Mouse (Mus musculus) MEL (cell line): Measurements from ENCODE around the gene Ssh2. TPM values are rescaled to one million over a fixed set of nuclear protein-coding genes. Genes with fewer than 3 reads are reported as not detected.
A peak's percentile ranks its signal among the peaks of the same experiment; 100 is the strongest.

Experiments used
- DNase-seq: peaks from one replicate; pipeline ENCODE4 v3.0.0; 2011; ENCODE audit warnings: low read depth, low spot score
- H3K27ac ChIP-seq: 2 replicates; pipeline ENCODE4 v1.5.1; 2012; ENCODE audit warnings: low read depth, mild to moderate bottlenecking, control low read depth, low read length, moderate library complexity; ENCODE audit not compliant: control insufficient read depth
- H3K27me3 ChIP-seq, 2 experiments: fragments of 150-350 bp in 1 of 2; sonication (generic) in 1 of 2; 2 replicates each; pipeline ENCODE4 v1.6.1; 2012; ENCODE audit warnings: low read length in 2 of 2, mild to moderate bottlenecking in 2 of 2, improper control_type of control experiment in 1 of 2, moderate library complexity in 1 of 2; ENCODE audit not compliant: insufficient read depth in 2 of 2, control insufficient read depth in 1 of 2
- H3K36me3 ChIP-seq, 2 experiments: 2 replicates each; pipeline ENCODE4 v1.6.1; 2012 to 2014; ENCODE audit warnings: low read length in 2 of 2, improper control_type of control experiment in 1 of 2, inconsistent platforms in 1 of 2, mild to moderate bottlenecking in 1 of 2; ENCODE audit not compliant: insufficient read depth in 2 of 2, control insufficient read depth in 1 of 2
- H3K4me1 ChIP-seq, 2 experiments: fragments of 150-350 bp in 1 of 2; sonication (generic) in 1 of 2; 2 replicates each; pipeline ENCODE4 v1.6.1; 2012; ENCODE audit warnings: low read length in 2 of 2, improper control_type of control experiment in 1 of 2, mild to moderate bottlenecking in 1 of 2; ENCODE audit not compliant: insufficient read depth in 2 of 2, control insufficient read depth in 1 of 2
- H3K4me3 ChIP-seq, 2 experiments: fragments of 150-350 bp in 1 of 2; sonication (generic) in 1 of 2; 2 replicates each; pipeline ENCODE4 v1.5.1; 2012; ENCODE audit warnings: low read depth in 2 of 2, low read length in 2 of 2, mild to moderate bottlenecking in 2 of 2, moderate library complexity in 2 of 2, control low read depth in 1 of 2, improper control_type of control experiment in 1 of 2; ENCODE audit not compliant: control insufficient read depth in 1 of 2, insufficient read depth in 1 of 2
- H3K79me2 ChIP-seq: 2 replicates; pipeline ENCODE4 v1.6.1; 2012; ENCODE audit warnings: mild to moderate bottlenecking, low read length, moderate library complexity; ENCODE audit not compliant: control insufficient read depth, poor library complexity, insufficient read depth
- H3K9ac ChIP-seq: 2 replicates; pipeline ENCODE4 v1.6.1; 2012; ENCODE audit warnings: low read depth, mild to moderate bottlenecking, control low read depth, low read length, moderate library complexity; ENCODE audit not compliant: control insufficient read depth, poor library complexity, severe bottlenecking
- H3K9me3 ChIP-seq: fragments of 150-350 bp; sonication (generic); replicated peaks from 2 replicates; pipeline ENCODE4 v1.6.1; 2012; ENCODE audit warnings: mild to moderate bottlenecking, low read length, improper control_type of control experiment, moderate library complexity; ENCODE audit not compliant: insufficient read depth
- BHLHE40 ChIP-seq: IDR thresholded peaks from 2 replicates; pipeline ENCODE4 v1.6.1; 2012; ENCODE audit warnings: low read depth, mild to moderate bottlenecking, inconsistent platforms, low read length, improper control_type of control experiment, borderline replicate concordance
- CHD1 ChIP-seq: IDR thresholded peaks from 2 replicates; pipeline ENCODE4 v1.6.1; 2012; ENCODE audit warnings: low read depth, mild to moderate bottlenecking, inconsistent platforms, low read length, improper control_type of control experiment
- CHD2 ChIP-seq: IDR thresholded peaks from 2 replicates; pipeline ENCODE4 v1.6.1; 2011; ENCODE audit warnings: low read length, improper control_type of control experiment
- ELF1 ChIP-seq: IDR thresholded peaks from 2 replicates; pipeline ENCODE4 v1.6.1; 2014; ENCODE audit warnings: low read depth, mild to moderate bottlenecking, inconsistent platforms, low read length, improper control_type of control experiment, moderate library complexity
- EP300 ChIP-seq, 2 experiments: IDR thresholded peaks; 2 replicates each; pipeline ENCODE4 v1.6.1; 2011; ENCODE audit warnings: improper control_type of control experiment in 2 of 2, low read length in 2 of 2, low read depth in 1 of 2, mild to moderate bottlenecking in 1 of 2
- GATA1 ChIP-seq: IDR thresholded peaks from 2 replicates; pipeline ENCODE4 v1.6.1; 2011; ENCODE audit warnings: low read depth, low read length, improper control_type of control experiment
- HCFC1 ChIP-seq: IDR thresholded peaks from 2 replicates; pipeline ENCODE4 v1.6.1; 2012; ENCODE audit warnings: low read depth, mild to moderate bottlenecking, inconsistent platforms, low read length, improper control_type of control experiment, moderate library complexity
- JUND ChIP-seq: IDR thresholded peaks from 2 replicates; pipeline ENCODE4 v1.6.1; 2011; ENCODE audit warnings: low read depth, mild to moderate bottlenecking, improper control_type of control experiment, low read length
- MAFK ChIP-seq: IDR thresholded peaks from 2 replicates; pipeline ENCODE4 v1.6.1; 2011; ENCODE audit warnings: low read depth, mild to moderate bottlenecking, low read length, improper control_type of control experiment, borderline replicate concordance
- MAX ChIP-seq: IDR thresholded peaks from 2 replicates; pipeline ENCODE4 v1.6.1; 2011; ENCODE audit warnings: low read length, improper control_type of control experiment
- MAZ ChIP-seq: IDR thresholded peaks from 2 replicates; pipeline ENCODE4 v1.6.1; 2012; ENCODE audit warnings: low read depth, mild to moderate bottlenecking, inconsistent platforms, low read length, improper control_type of control experiment
- MEF2A ChIP-seq: IDR thresholded peaks from 2 replicates; pipeline ENCODE4 v1.6.1; 2014; ENCODE audit warnings: low read depth, mild to moderate bottlenecking, inconsistent platforms, low read length, improper control_type of control experiment; ENCODE audit not compliant: poor library complexity, insufficient replicate concordance, severe bottlenecking; ENCODE audit errors: extremely low read depth
- MYB ChIP-seq: IDR thresholded peaks from 2 replicates; pipeline ENCODE4 v1.6.1; 2011; ENCODE audit warnings: mild to moderate bottlenecking, low read depth, low read length, improper control_type of control experiment
- MYC ChIP-seq: IDR thresholded peaks from 2 replicates; pipeline ENCODE4 v1.6.1; 2011; ENCODE audit warnings: low read depth, mild to moderate bottlenecking, low read length, improper control_type of control experiment, moderate library complexity
- NELFE ChIP-seq: IDR thresholded peaks from 2 replicates; pipeline ENCODE4 v1.6.1; 2011; ENCODE audit warnings: low read depth, low read length, improper control_type of control experiment
- NRF1 ChIP-seq: IDR thresholded peaks from 2 replicates; pipeline ENCODE4 v1.6.1; 2014; ENCODE audit warnings: low read depth, mild to moderate bottlenecking, inconsistent platforms, low read length, improper control_type of control experiment, moderate library complexity; ENCODE audit not compliant: poor library complexity, insufficient read depth, severe bottlenecking
- POLR2A ChIP-seq, 2 experiments: IDR thresholded peaks; 2 replicates each; pipeline ENCODE4 v1.6.1; 2011 to 2012; ENCODE audit warnings: low read length in 2 of 2, mild to moderate bottlenecking in 2 of 2, control low read depth in 1 of 2, improper control_type of control experiment in 1 of 2, low read depth in 1 of 2, moderate library complexity in 1 of 2; ENCODE audit not compliant: control insufficient read depth in 1 of 2, insufficient read depth in 1 of 2, poor library complexity in 1 of 2
- POLR2AphosphoS2 ChIP-seq: IDR thresholded peaks from 2 replicates; pipeline ENCODE4 v1.6.1; 2011; ENCODE audit warnings: low read length, improper control_type of control experiment
- POLR2AphosphoS5 ChIP-seq: IDR thresholded peaks from 2 replicates; pipeline ENCODE4 v1.6.1; 2012; ENCODE audit warnings: low read depth, borderline replicate concordance, mild to moderate bottlenecking, inconsistent platforms, low read length, moderate library complexity, mixed read lengths
- RAD21 ChIP-seq: IDR thresholded peaks from 2 replicates; pipeline ENCODE4 v1.6.1; 2011; ENCODE audit warnings: mild to moderate bottlenecking, low read depth, low read length, improper control_type of control experiment
- SMC3 ChIP-seq: IDR thresholded peaks from 2 replicates; pipeline ENCODE4 v1.6.1; 2011; ENCODE audit warnings: low read depth, low read length, improper control_type of control experiment
- TAL1 ChIP-seq: IDR thresholded peaks from 2 replicates; pipeline ENCODE4 v1.6.1; 2012; ENCODE audit warnings: mild to moderate bottlenecking, inconsistent platforms, low read length, moderate library complexity, mixed read lengths
- USF1 ChIP-seq: IDR thresholded peaks from 2 replicates; pipeline ENCODE4 v1.6.1; 2014; ENCODE audit warnings: low read depth, mild to moderate bottlenecking, inconsistent platforms, low read length, improper control_type of control experiment, moderate library complexity
- USF2 ChIP-seq, 2 experiments: IDR thresholded peaks; 2 replicates each; pipeline ENCODE4 v1.6.1; 2011 to 2012; ENCODE audit warnings: improper control_type of control experiment in 2 of 2, low read length in 2 of 2, borderline replicate concordance in 1 of 2, inconsistent platforms in 1 of 2, low read depth in 1 of 2, mild to moderate bottlenecking in 1 of 2; ENCODE audit not compliant: insufficient read depth in 1 of 2
- ZKSCAN1 ChIP-seq: IDR thresholded peaks from 2 replicates; pipeline ENCODE4 v1.6.1; 2012; ENCODE audit warnings: low read depth, mild to moderate bottlenecking, inconsistent platforms, low read length, improper control_type of control experiment, moderate library complexity
- ZNF384 ChIP-seq: IDR thresholded peaks from 2 replicates; pipeline ENCODE4 v1.6.1; 2012; ENCODE audit warnings: low read depth, mild to moderate bottlenecking, inconsistent platforms, low read length, improper control_type of control experiment
- polyA plus RNA-seq, 2 experiments: library from polyadenylated mRNA; stranded (reverse) in 1 of 2; unstranded in 1 of 2; fragments of >175 nt in 1 of 2; fragments of >200 nt in 1 of 2; gene quantifications; 2 replicates each; pipeline versions ENCODE4 v1.2.1 to v1.2.4; 2012; ENCODE audit warnings: low replicate concordance in 2 of 2, low read depth in 1 of 2; ENCODE audit not compliant: insufficient read length in 2 of 2, insufficient read depth in 1 of 2, missing spikeins in 1 of 2
- total RNA-seq: library from RNA; depleted of rRNA; stranded (reverse); fragments of 300-350 nt; gene quantifications from 2 replicates; pipeline ENCODE4 v1.2.3, GENCODE M21; 2012

Gene Ssh2
- total and polyA plus RNA-seq, 3 experiments, result 6.3 to 29.2 (median 16.5) TPM

DNA sequence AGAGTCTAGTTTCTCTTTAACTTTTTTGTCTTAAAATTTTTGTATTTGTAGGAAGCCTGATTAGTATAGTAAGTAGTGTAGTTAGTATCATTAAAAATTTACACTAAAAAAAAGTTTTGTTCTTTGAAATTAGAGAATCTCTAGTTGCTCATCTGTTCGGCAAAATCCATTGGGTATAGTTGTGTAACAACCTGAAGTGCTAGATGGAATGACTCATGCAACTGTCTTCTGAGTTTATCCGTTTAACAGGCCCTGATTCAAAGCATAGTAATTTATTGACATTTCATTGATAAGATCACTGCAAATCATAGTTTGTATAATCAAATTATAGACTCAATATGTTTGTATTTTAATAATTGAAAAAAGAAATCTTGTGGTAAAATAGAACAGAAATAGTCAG, 14.7 kb downstream of the Ssh2 start:
- Histone ChIP-seq H3K27me3 (no peaks in the 10 kb centered on the region), H3K4me1 (peaks cover 8 to 24% of the 10 kb centered on the region in 2 experiments), H3K4me3 (no peak overlapping the region), H3K79me2 (peaks cover 8% of the 10 kb centered on the region), H3K36me3 (peaks cover 0 to 37% of the 10 kb centered on the region in 2 experiments; a peak in 2 of 4 replicates), H3K27ac (no peak overlapping the region), H3K9me3 (no peaks in the 10 kb centered on the region), H3K9ac (no peak overlapping the region)
- TF ChIP-seq GATA1 (0 out of 2 replicates have a peak, but pooled peaks have one; percentile 27), JUND (no peak), MYC (no peak), POLR2AphosphoS5 (no peak)
- DNase-seq, result peak; percentile 30

DNA sequence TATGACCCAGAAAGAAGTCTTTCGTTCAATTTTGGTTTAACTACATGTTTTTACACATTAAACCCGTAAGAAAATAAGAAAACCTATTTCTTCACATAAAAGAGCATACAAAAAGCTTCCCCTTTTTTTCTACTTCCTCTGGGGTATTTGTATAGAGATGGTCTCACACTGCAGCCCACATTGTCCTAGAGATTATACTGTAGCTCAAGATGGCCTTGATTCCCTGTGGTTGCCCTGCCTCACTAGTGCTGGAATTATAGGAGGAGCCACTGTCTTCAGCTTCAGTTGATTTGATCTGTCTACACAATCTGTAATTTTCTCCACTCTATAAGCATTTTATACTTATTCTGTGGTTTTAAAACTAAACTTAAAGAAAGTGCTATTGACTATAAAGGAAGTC, 15.4 kb downstream of the Ssh2 start:
- Histone ChIP-seq H3K27me3 (no peaks in the 10 kb centered on the region), H3K9ac (no peak overlapping the region), H3K27ac (no peak overlapping the region), H3K9me3 (no peaks in the 10 kb centered on the region), H3K4me1 (peaks cover 8 to 24% of the 10 kb centered on the region in 2 experiments), H3K79me2 (peaks cover 11% of the 10 kb centered on the region), H3K4me3 (no peak overlapping the region), H3K36me3 (peaks cover 0 to 35% of the 10 kb centered on the region in 2 experiments; a peak in 2 of 4 replicates)
- DNase-seq, result peak; percentile 83
- TF ChIP-seq HCFC1 (no peak), ZKSCAN1 (no peak), CHD1 (no peak), GATA1 (peak; percentile 46; the same call in 1 of the 2 replicates), TAL1 (peak; percentile 54), JUND (no peak), MEF2A (no peak), MYB (no peak), MAX (no peak), MAFK (no peak), USF1 (no peak), MAZ (no peak), POLR2A (IDR thresholded peaks at IDR 0.05; ENCODE audit: control insufficient read depth in 1 of 2, insufficient read depth in 1 of 2, low read depth in 1 of 2, low read length in 2 of 2, poor library complexity in 1 of 2) (no peak), ELF1 (no peak), CHD2 (no peak), EP300 (IDR thresholded peaks at IDR 0.05; ENCODE audit: low read depth in 1 of 2, low read length in 2 of 2) (no peak), POLR2AphosphoS2 (no peak), NELFE (no peak), ZNF384 (peak; percentile 41), SMC3 (no peak), USF2 (IDR thresholded peaks at IDR 0.05; ENCODE audit: borderline replicate concordance in 1 of 2, insufficient read depth in 1 of 2, low read depth in 1 of 2, low read length in 2 of 2) (no peak), RAD21 (no peak), BHLHE40 (no peak), NRF1 (no peak)
